Mouse (Mus musculus) CH12.LX (cell line): ENCODE results near the gene Tmem108. TPM values are rescaled to one million over a fixed set of nuclear protein-coding genes. Genes with fewer than 3 reads are reported as not detected.

Source experiments
- DNase-seq: peaks from one replicate; pipeline ENCODE4 v3.0.0-alpha.2; 2013; ENCODE audit errors: extremely low read depth
- H3K27ac ChIP-seq: 2 replicates; pipeline ENCODE4 v1.5.1; 2012; ENCODE audit warnings: low read depth, mild to moderate bottlenecking, control low read depth, moderate library complexity; ENCODE audit not compliant: insufficient read depth
- H3K27me3 ChIP-seq: replicated peaks from 2 replicates; pipeline ENCODE3; 2012; ENCODE audit warnings: inconsistent platforms
- H3K36me3 ChIP-seq, 2 experiments: replicated peaks in 1 of 2; 2 replicates each; pipeline versions ENCODE3 to v1.6.1; 2012; ENCODE audit warnings: inconsistent platforms in 1 of 2, low read length in 1 of 2, mild to moderate bottlenecking in 1 of 2, mixed read lengths in 1 of 2, moderate library complexity in 1 of 2; ENCODE audit not compliant: control insufficient read depth in 1 of 2, insufficient read depth in 1 of 2
- H3K4me1 ChIP-seq, 2 experiments: 2 replicates each; pipeline ENCODE4 v1.6.1; 2012; ENCODE audit warnings: inconsistent platforms in 1 of 2, moderate library complexity in 1 of 2; ENCODE audit not compliant: insufficient read depth in 2 of 2, control insufficient read depth in 1 of 2
- H3K4me2 ChIP-seq: 2 replicates; pipeline ENCODE4 v1.6.1; 2012; ENCODE audit warnings: low read depth, mild to moderate bottlenecking, control low read depth; ENCODE audit not compliant: poor library complexity, insufficient read depth, severe bottlenecking
- H3K4me3 ChIP-seq, 3 experiments: fragments of 150-350 bp in 1 of 3; sonication (generic) in 1 of 3; replicated peaks in 1 of 3; 2 replicates each; pipeline versions ENCODE3 to v1.5.1; 2011 to 2012; ENCODE audit warnings: low read depth in 2 of 3, low read length in 2 of 3, mild to moderate bottlenecking in 2 of 3, moderate library complexity in 2 of 3, control low read depth in 1 of 3, improper control_type of control experiment in 1 of 3, inconsistent platforms in 1 of 3, mixed read lengths in 1 of 3; ENCODE audit not compliant: poor library complexity in 1 of 3
- H3K79me2 ChIP-seq: replicated peaks from 2 replicates; pipeline ENCODE4 v1.6.1; 2012; ENCODE audit warnings: mild to moderate bottlenecking, moderate library complexity; ENCODE audit not compliant: control insufficient read depth, poor library complexity, insufficient read depth, severe bottlenecking; ENCODE audit errors: extremely low read depth
- H3K9ac ChIP-seq: 2 replicates; pipeline ENCODE4 v1.6.1; 2012; ENCODE audit warnings: low read depth, mild to moderate bottlenecking, control low read depth, moderate library complexity; ENCODE audit not compliant: insufficient read depth
- H3K9me3 ChIP-seq: replicated peaks from 2 replicates; pipeline ENCODE3; 2012; ENCODE audit warnings: low read length, inconsistent platforms, mixed read lengths
- BHLHE40 ChIP-seq: IDR thresholded peaks from 2 replicates; pipeline ENCODE4 v1.6.1; 2011; ENCODE audit warnings: mild to moderate bottlenecking, low read depth, low read length, improper control_type of control experiment
- CHD1 ChIP-seq: IDR thresholded peaks from 2 replicates; pipeline ENCODE4 v1.6.1; 2012; ENCODE audit warnings: low read depth, low read length, improper control_type of control experiment, inconsistent platforms
- CHD2 ChIP-seq: IDR thresholded peaks from 2 replicates; pipeline ENCODE4 v1.6.1; 2011; ENCODE audit warnings: low read length, improper control_type of control experiment
- EP300 ChIP-seq: IDR thresholded peaks from 2 replicates; pipeline ENCODE4 v1.6.1; 2011; ENCODE audit warnings: low read length, improper control_type of control experiment
- HCFC1 ChIP-seq: IDR thresholded peaks from 2 replicates; pipeline ENCODE4 v1.6.1; 2012; ENCODE audit warnings: low read depth, mild to moderate bottlenecking, inconsistent platforms, low read length, improper control_type of control experiment
- IRF4 ChIP-seq: IDR thresholded peaks from 2 replicates; pipeline ENCODE4 v1.6.1; 2014; ENCODE audit warnings: low read depth, mild to moderate bottlenecking, inconsistent platforms, low read length, improper control_type of control experiment
- JUN ChIP-seq: IDR thresholded peaks from 2 replicates; pipeline ENCODE4 v1.6.1; 2011; ENCODE audit warnings: low read depth, mild to moderate bottlenecking, low read length, improper control_type of control experiment, moderate library complexity; ENCODE audit not compliant: insufficient read depth
- KAT2A ChIP-seq: IDR thresholded peaks from 2 replicates; pipeline ENCODE4 v1.6.1; 2012; ENCODE audit warnings: low read length, improper control_type of control experiment, inconsistent platforms; ENCODE audit not compliant: insufficient replicate concordance
- MAFK ChIP-seq: IDR thresholded peaks from 2 replicates; pipeline ENCODE4 v1.6.1; 2011; ENCODE audit warnings: low read length, improper control_type of control experiment; ENCODE audit not compliant: insufficient replicate concordance
- MAX ChIP-seq: IDR thresholded peaks from 2 replicates; pipeline ENCODE4 v1.6.1; 2011; ENCODE audit warnings: low read length, improper control_type of control experiment
- MAZ ChIP-seq: IDR thresholded peaks from 2 replicates; pipeline ENCODE4 v1.6.1; 2012; ENCODE audit warnings: low read depth, mild to moderate bottlenecking, inconsistent platforms, low read length, improper control_type of control experiment, moderate library complexity
- MEF2A ChIP-seq: IDR thresholded peaks from 2 replicates; pipeline ENCODE4 v1.6.1; 2014; ENCODE audit warnings: low read depth, mild to moderate bottlenecking, inconsistent platforms, low read length, improper control_type of control experiment, borderline replicate concordance
- MXI1 ChIP-seq: IDR thresholded peaks from 2 replicates; pipeline ENCODE4 v1.6.1; 2011; ENCODE audit warnings: mild to moderate bottlenecking, low read depth, low read length, improper control_type of control experiment
- NELFE ChIP-seq: IDR thresholded peaks from 2 replicates; pipeline ENCODE4 v1.6.1; 2011; ENCODE audit warnings: low read depth, low read length, improper control_type of control experiment
- POLR2A ChIP-seq: IDR thresholded peaks from 2 replicates; pipeline ENCODE4 v1.6.1; 2011; ENCODE audit warnings: low read depth, mild to moderate bottlenecking, improper control_type of control experiment, low read length
- POLR2AphosphoS2 ChIP-seq: IDR thresholded peaks from 2 replicates; pipeline ENCODE4 v1.6.1; 2011; ENCODE audit warnings: low read depth, low read length, improper control_type of control experiment
- RAD21 ChIP-seq: IDR thresholded peaks from 2 replicates; pipeline ENCODE4 v1.6.1; 2011; ENCODE audit warnings: low read depth, mild to moderate bottlenecking, low read length, improper control_type of control experiment, moderate library complexity
- RCOR1 ChIP-seq: conservative IDR thresholded peaks from 2 replicates; pipeline ENCODE4 v1.6.1; 2012; ENCODE audit warnings: low read depth, mild to moderate bottlenecking, inconsistent platforms, low read length, improper control_type of control experiment
- SMC3 ChIP-seq: IDR thresholded peaks from 2 replicates; pipeline ENCODE4 v1.6.1; 2011; ENCODE audit warnings: low read depth, low read length, improper control_type of control experiment
- TCF12 ChIP-seq: IDR thresholded peaks from 2 replicates; pipeline ENCODE4 v1.6.1; 2014; ENCODE audit warnings: low read depth, mild to moderate bottlenecking, inconsistent platforms, low read length, improper control_type of control experiment
- ZKSCAN1 ChIP-seq: IDR thresholded peaks from 2 replicates; pipeline ENCODE4 v1.6.1; 2012; ENCODE audit warnings: low read depth, inconsistent platforms, low read length, improper control_type of control experiment, borderline replicate concordance
- ZMIZ1 ChIP-seq: IDR thresholded peaks from 2 replicates; pipeline ENCODE4 v1.6.1; 2012; ENCODE audit warnings: low read depth, mild to moderate bottlenecking, inconsistent platforms, low read length, improper control_type of control experiment
- ZNF384 ChIP-seq: IDR thresholded peaks from 2 replicates; pipeline ENCODE4 v1.6.1; 2012; ENCODE audit warnings: low read depth, low read length, improper control_type of control experiment, inconsistent platforms
- dilution Hi-C: fragments of 300-500 bp; cut with MboI; formaldehyde crosslinking; loops from 2 replicates; pipeline ENCODE4 v1.14.3; 2020; ENCODE audit warnings: low sequenced_read_pairs; ENCODE audit not compliant: extremely low pct_unique_long_range_greater_than_20kb, extremely low pct_ligation_motif_present
- in situ Hi-C: fragments of 300-500 bp; cut with MboI; formaldehyde crosslinking; loops from 3 replicates; pipeline ENCODE4 v1.14.3; 2019; ENCODE audit warnings: low sequenced_read_pairs, low pct_ligation_motif_present, low pct_unique_long_range_greater_than_20kb, mixed read lengths
- polyA plus RNA-seq: library from polyadenylated mRNA; unstranded; fragments of >175 nt; gene quantifications from 2 replicates; pipeline ENCODE4 v1.2.1, GENCODE M21; 2012; ENCODE audit warnings: low read depth; ENCODE audit not compliant: insufficient read length
- total RNA-seq, 2 experiments: library from RNA; depleted of rRNA; stranded (reverse); fragments of 300-350 nt in 1 of 2; fragments of >200 nt in 1 of 2; gene quantifications; 2 replicates each; pipeline ENCODE4 v1.2.3; 2012 to 2014

Gene Tmem108
- total and polyA plus RNA-seq, 3 experiments = 0.04 to 0.13 (median 0.07) TPM

GRCm38 (mm10) chr9:103687130-103687529 is 74.5 kb downstream of the Tmem108 start:
- Histone ChIP-seq H3K4me2 (no peak overlapping the region), H3K36me3 (no peaks in the 10 kb centered on the region), H3K4me1 (no peaks in the 10 kb centered on the region), H3K27me3 (peaks cover 29% of the 10 kb centered on the region), H3K27ac (no peak overlapping the region), H3K9me3 (peaks cover 3% of the 10 kb centered on the region), H3K9ac (no peak overlapping the region), H3K79me2 (no peaks in the 10 kb centered on the region), H3K4me3 (no peak overlapping the region)
- dilution Hi-C loops (no loop called here), in situ Hi-C loops (no loop called here)
- DNase-seq = no peak
- TF ChIP-seq MAZ (no peak), POLR2AphosphoS2 (no peak), MAX (no peak), CHD2 (no peak), ZMIZ1 (no peak), MAFK (no peak), RCOR1 (no peak), CHD1 (no peak), MXI1 (no peak), TCF12 (no peak), HCFC1 (no peak), MEF2A (no peak), NELFE (no peak), JUN (no peak)

DNA sequence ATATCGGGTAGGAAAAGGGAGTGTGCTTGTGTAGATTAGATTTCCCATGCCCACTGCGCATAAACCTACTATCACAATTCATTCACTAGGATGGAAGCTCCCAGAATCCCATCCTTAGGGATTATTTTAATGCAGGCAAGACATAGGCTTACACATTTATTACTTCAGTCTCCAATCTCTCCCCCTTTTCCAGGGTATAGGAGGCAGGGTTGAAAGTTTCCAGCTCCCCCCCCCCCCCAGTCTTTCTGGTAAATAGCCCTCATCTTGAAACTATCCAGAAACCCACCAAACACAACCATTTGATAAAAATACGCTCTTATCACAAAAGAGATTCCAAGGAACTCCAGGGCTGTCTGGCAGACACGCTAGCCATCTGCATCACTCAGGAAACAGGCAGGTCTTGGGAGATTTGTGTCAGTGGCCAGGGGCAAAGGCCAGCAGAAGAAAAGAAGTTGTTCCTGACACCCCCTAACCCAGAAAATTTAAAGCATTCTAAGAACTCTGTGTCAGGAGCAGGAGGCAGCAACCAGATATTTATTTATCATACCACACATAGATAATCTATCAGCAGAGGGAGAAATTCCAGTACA is 79.8 kb downstream of the Tmem108 start:
- peaks cover 21% of the 10 kb centered on the region for H3K27me3 ChIP-seq
- no peak overlapping the region for H3K9ac ChIP-seq
- H3K4me2 ChIP-seq = no peak overlapping the region
- H3K9me3 ChIP-seq = peaks cover 3% of the 10 kb centered on the region
- H3K36me3 ChIP-seq = no peaks in the 10 kb centered on the region
- peaks cover 2 to 4% of the 10 kb centered on the region in 2 experiments; a peak in 1 of 4 replicates for H3K4me1 ChIP-seq
- no peak overlapping the region for H3K4me3 ChIP-seq
- dilution Hi-C loops = no loop called here
- H3K27ac ChIP-seq = no peak overlapping the region
- no peak for DNase-seq
- TF ChIP-seq POLR2A (no peak), HCFC1 (no peak), KAT2A (no peak), RCOR1 (no peak), EP300 (no peak), MAX (no peak), TCF12 (no peak), SMC3 (no peak), IRF4 (no peak), JUN (no peak), ZKSCAN1 (no peak), ZNF384 (no peak), BHLHE40 (no peak), MXI1 (no peak), RAD21 (no peak), MAFK (no peak)
- in situ Hi-C loops = no loop called here
- no peaks in the 10 kb centered on the region for H3K79me2 ChIP-seq
